Mouse (Mus musculus) midbrain, postnatal 0 days (tissue): ENCODE measurements at regions not wholly inside any gene's neighbourhood (a gene's known extent, or its start where the extent isn't known, plus 50 kb on each side); places are given as distances from the start of the nearest gene placed in this dataset.

Experiments used
- ATAC-seq: fragments of 200-750 bp; cut with Nextera tagmentation; 2 replicates; pipeline ENCODE4 v1.8.0; 2017; ENCODE audit warnings: moderate number of reproducible peaks, mild to moderate bottlenecking, moderate TSS enrichment, moderate library complexity; ENCODE audit not compliant: low FRiP score
- DNase-seq: peaks from one replicate; pipeline ENCODE4 v3.0.0-alpha.2; 2015; ENCODE audit warnings: low spot score
- H3K27ac ChIP-seq: fragments of 300-500 bp; sonication (generic); 2 replicates; pipeline ENCODE4 v1.5.1; 2014; ENCODE audit warnings: low read depth, mild to moderate bottlenecking, low read length, mixed read lengths
- H3K27me3 ChIP-seq: fragments of 300-500 bp; sonication (generic); 2 replicates; pipeline ENCODE4 v1.6.1; 2014; ENCODE audit warnings: low read length, control low read depth, mixed read lengths; ENCODE audit not compliant: insufficient read depth
- H3K36me3 ChIP-seq: fragments of 300-500 bp; sonication (generic); 2 replicates; pipeline ENCODE4 v1.6.1; 2014; ENCODE audit warnings: low read length, control low read depth, mixed read lengths; ENCODE audit not compliant: insufficient read depth
- H3K4me1 ChIP-seq: fragments of 300-500 bp; sonication (generic); 2 replicates; pipeline ENCODE4 v1.6.1; 2014; ENCODE audit warnings: mild to moderate bottlenecking, control low read depth, antibody characterized with exemption, low read length, mixed read lengths; ENCODE audit not compliant: insufficient read depth
- H3K4me2 ChIP-seq: fragments of 300-500 bp; sonication (generic); 2 replicates; pipeline ENCODE4 v1.6.1; 2014; ENCODE audit warnings: low read depth, mild to moderate bottlenecking, low read length, mixed read lengths; ENCODE audit not compliant: poor library complexity, severe bottlenecking
- H3K4me3 ChIP-seq: fragments of 300-500 bp; sonication (generic); 2 replicates; pipeline ENCODE4 v1.5.1; 2014; ENCODE audit warnings: low read depth, mild to moderate bottlenecking, low read length, moderate library complexity
- H3K9ac ChIP-seq: fragments of 300-500 bp; sonication (generic); replicated peaks from 2 replicates; pipeline ENCODE4 v1.6.1; 2014; ENCODE audit warnings: mild to moderate bottlenecking, low read length, moderate library complexity, mixed read lengths; ENCODE audit not compliant: poor library complexity, severe bottlenecking
- H3K9me3 ChIP-seq: fragments of 300-500 bp; sonication (generic); 2 replicates; pipeline ENCODE4 v1.6.1; 2016; ENCODE audit warnings: low read length, control low read depth
- CTCF ChIP-seq: IDR thresholded peaks from 2 replicates; pipeline ENCODE4 v1.5.1; 2016; ENCODE audit warnings: antibody characterized with exemption, mild to moderate bottlenecking
- WGBS: fragments of 180-500 bp; shearing (Covaris S2); extraction: QIAGEN DNeasy Blood & Tissue Kit; methylation state at CpG from one replicate; pipeline ENCODE4 v1.1.7; 2014; 5-methylcytosine and 5-hydroxymethylcytosine counted together

GRCm38 (mm10) chr11:18734075-18734474 lies 284.7 kb downstream of the Meis1 start:
- Histone ChIP-seq H3K4me3 (no peak overlapping the region), H3K36me3 (no peaks in the 10 kb centered on the region), H3K4me2 (no peak overlapping the region), H3K9ac (no peak overlapping the region), H3K9me3 (no peaks in the 10 kb centered on the region), H3K27ac (no peak overlapping the region), H3K4me1 (no peaks in the 10 kb centered on the region), H3K27me3 (no peaks in the 10 kb centered on the region)
- 77% methylated on average over 1 of the region's 1 CpGs for WGBS
- ATAC-seq (no peak), DNase-seq (no peak)
- TF ChIP-seq CTCF: no peak

- no peak overlapping the region for H3K4me3 ChIP-seq
- TF ChIP-seq CTCF: no peak
- H3K9ac ChIP-seq: no peak overlapping the region
- H3K4me2 ChIP-seq: no peak overlapping the region
- no peaks in the 10 kb centered on the region for H3K4me1 ChIP-seq
- no peaks in the 10 kb centered on the region for H3K9me3 ChIP-seq
- ATAC-seq: no peak
- no peaks in the 10 kb centered on the region for H3K27me3 ChIP-seq
- H3K36me3 ChIP-seq: no peaks in the 10 kb centered on the region
- H3K27ac ChIP-seq: no peak overlapping the region
- no peak for DNase-seq
- WGBS: 76% methylated on average over 4 of the region's 4 CpGs
Measured at GRCm38 (mm10) chr11:18729742-18730141, 289.0 kb downstream of the Meis1 start.

DNA sequence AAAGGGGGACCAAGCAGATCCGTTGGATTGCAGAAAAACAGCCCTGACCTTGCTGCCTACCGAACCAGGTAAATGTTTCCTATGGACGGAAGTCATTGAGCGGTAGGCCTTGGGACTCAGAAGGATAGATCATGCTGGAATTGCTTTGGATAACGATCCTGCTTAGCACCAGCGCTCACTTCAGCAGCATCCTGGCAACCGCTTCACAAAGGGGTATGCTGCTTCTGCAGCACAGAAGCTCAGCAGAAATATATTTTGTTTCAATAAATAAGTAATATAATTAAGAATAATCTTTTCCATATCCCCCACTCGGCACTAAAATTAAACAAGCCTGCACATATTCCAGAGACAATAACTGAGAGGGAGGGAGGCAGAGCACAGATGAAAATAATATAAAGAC lies 296.0 kb downstream of the Meis1 start:
- no peak for ATAC-seq

DNA sequence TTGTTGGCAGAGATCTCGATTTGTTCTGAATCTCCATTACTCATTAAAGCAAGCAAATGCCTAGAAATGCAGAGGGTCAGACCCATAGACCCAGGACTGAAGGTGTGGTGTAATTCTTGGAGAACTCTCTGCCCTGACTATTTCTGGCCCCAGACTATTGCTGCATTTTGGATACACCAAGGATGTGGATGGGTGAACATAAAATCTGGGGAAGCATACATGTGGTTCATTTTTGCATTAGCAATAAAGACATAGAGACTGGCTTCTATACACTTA lies 303.0 kb downstream of the Meis1 start:
- Histone ChIP-seq H3K4me2 (no peak overlapping the region), H3K4me1 (no peaks in the 10 kb centered on the region), H3K27me3 (no peaks in the 10 kb centered on the region), H3K9me3 (no peaks in the 10 kb centered on the region), H3K27ac (no peak overlapping the region), H3K36me3 (no peaks in the 10 kb centered on the region), H3K4me3 (no peak overlapping the region), H3K9ac (no peak overlapping the region)
- no peak for TF ChIP-seq CTCF
- WGBS: 67% methylated on average over 1 of the region's 1 CpGs
- DNase-seq: no peak
- no peak for ATAC-seq

More for the DNA sequence above, 296.0 kb downstream of the Meis1 start:
- Histone ChIP-seq H3K27ac (no peak overlapping the region), H3K4me2 (no peak overlapping the region), H3K36me3 (no peaks in the 10 kb centered on the region), H3K9ac (no peak overlapping the region), H3K4me1 (no peaks in the 10 kb centered on the region), H3K4me3 (no peak overlapping the region), H3K27me3 (no peaks in the 10 kb centered on the region), H3K9me3 (no peaks in the 10 kb centered on the region)
- no peak for TF ChIP-seq CTCF
- DNase-seq: no peak
- WGBS: 76% methylated on average over 8 of the region's 8 CpGs

DNA sequence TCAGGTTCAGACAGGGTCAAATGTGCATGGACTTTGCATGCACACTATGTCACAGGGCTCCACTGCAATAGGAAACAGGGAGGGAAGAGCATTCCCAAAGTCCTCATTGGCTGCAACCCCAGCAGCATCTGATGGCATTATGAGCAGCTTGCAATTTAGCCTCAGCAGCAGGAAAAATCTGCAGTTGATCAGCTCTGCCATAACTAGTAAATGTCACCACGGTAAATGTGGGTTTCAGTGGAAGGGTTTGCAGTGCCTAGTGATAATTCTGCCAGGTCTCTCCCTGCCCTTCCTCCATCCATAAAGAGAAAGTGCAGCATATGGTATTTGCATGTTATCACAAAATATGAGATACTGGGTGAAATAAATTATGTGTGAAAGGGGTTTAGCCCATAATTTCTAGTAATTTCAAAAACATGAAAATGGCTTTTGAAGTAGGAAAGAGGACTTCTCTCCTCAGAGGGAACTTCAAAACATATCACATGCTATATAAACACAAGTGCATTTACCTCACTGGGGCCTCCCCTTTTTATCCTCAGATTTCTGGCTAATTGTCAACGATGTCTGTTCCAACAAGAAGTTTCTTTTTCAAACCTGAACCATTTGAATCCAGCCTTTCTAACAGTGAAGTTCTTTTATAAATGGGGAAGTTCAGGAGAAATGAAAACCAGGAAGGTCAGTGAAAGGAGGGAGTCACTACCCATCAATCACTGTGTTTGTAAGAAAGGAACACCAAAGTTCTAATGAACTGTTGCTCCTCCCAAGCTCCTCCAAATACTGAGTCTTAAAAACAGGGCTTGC lies 303.5 kb downstream of the Meis1 start:
- H3K27ac ChIP-seq: no peak overlapping the region
- no peak overlapping the region for H3K4me2 ChIP-seq
- H3K27me3 ChIP-seq: no peaks in the 10 kb centered on the region
- H3K9ac ChIP-seq: no peak overlapping the region
- DNase-seq: peak; percentile 5
- TF ChIP-seq CTCF: no peak
- no peak overlapping the region for H3K4me3 ChIP-seq
- WGBS: 63% methylated on average over 2 of the region's 2 CpGs
- no peak for ATAC-seq
- no peaks in the 10 kb centered on the region for H3K36me3 ChIP-seq
- H3K4me1 ChIP-seq: no peaks in the 10 kb centered on the region
- no peaks in the 10 kb centered on the region for H3K9me3 ChIP-seq

DNA sequence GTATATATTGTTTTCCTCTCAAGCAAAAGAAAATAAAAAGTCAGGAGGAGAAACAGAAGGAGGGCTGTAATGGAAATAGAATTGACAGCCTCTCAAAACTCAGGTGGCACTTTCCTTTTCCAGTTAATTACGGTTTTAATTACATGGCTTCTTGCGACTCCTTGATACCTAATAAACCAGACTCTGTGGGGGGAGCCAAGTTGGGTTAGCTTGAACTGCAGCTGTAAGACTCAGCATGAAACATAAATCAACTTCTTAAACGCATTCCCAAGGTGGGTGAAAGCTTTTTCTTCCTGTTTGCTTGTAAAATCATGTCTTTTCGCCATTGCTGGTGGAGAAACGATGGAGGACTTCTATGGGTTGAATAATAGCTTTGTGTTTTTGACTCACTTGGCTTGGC lies 304.4 kb downstream of the Meis1 start:
- Histone ChIP-seq H3K4me2 (no peak overlapping the region), H3K27me3 (no peaks in the 10 kb centered on the region), H3K27ac (no peak overlapping the region), H3K4me3 (no peak overlapping the region), H3K36me3 (no peaks in the 10 kb centered on the region), H3K9ac (no peak overlapping the region), H3K4me1 (no peaks in the 10 kb centered on the region), H3K9me3 (no peaks in the 10 kb centered on the region)
- 79% methylated on average over 5 of the region's 5 CpGs for WGBS
- ATAC-seq (no peak), DNase-seq (peak; percentile 44)
- TF ChIP-seq CTCF: no peak
